Mouse (Mus musculus): Measurements from ENCODE around the gene Srrm2. TPM values are rescaled to one million over a fixed set of nuclear protein-coding genes. Genes with fewer than 3 reads are reported as not detected.

Srrm2 gene
- polyA plus RNA-seq (2014; fragmentation: Illumina TruSeq; extraction: RNeasy Lipid Tissue Mini Kit (QIAGEN cat#74804); ENCODE audit: insufficient read depth, low read depth, low replicate concordance), result 98.6 TPM

GRCm38 (mm10) chr17:23790269-23791078 lies at the start of gene Srrm2:
TSS of gene Srrm2 (plus strand) at chr17:23790532.

GRCm38 (mm10) chr17:23740598-23741021 lies 49.7 kb upstream of the Srrm2 start, which contains the start of gene Paqr4:
TSS of gene Paqr4 (minus strand) at chr17:23740867.

GRCm38 (mm10) chr17:23745301-23746251 lies 44.8 kb upstream of the Srrm2 start, which contains the start of gene Kremen2:
TSS of gene Kremen2 (minus strand) at chr17:23745833.

GRCm38 (mm10) chr17:23771284-23772218 lies 18.8 kb upstream of the Srrm2 start, which contains the start of gene Flywch1:
TSS of gene Flywch1 (minus strand) at chr17:23771602.

GRCm38 (mm10) chr17:23785561-23786471 lies 4.5 kb upstream of the Srrm2 start, which contains the start of gene Flywch2:
TSS of gene Flywch2 (minus strand) at chr17:23786081.

GRCm38 (mm10) chr17:23829064-23829619 lies 38.8 kb downstream of the Srrm2 start, which contains the start of gene Elob:
TSS of gene Elob (minus strand) at chr17:23829136.

GRCm38 (mm10) chr17:23836006-23836575 lies 45.8 kb downstream of the Srrm2 start, which contains the start of gene Prss33:
TSS of gene Prss33 (minus strand) at chr17:23836056.

GRCm38 (mm10) chr17:23843812-23844273 lies 53.5 kb downstream of the Srrm2 start, which contains the start of the genes Prss32 and Prss41:
TSS of gene Prss32 (plus strand) at chr17:23843855.
TSS of gene Prss41 (minus strand) at chr17:23844172.

GRCm38 (mm10) chr17:23867756-23868155 lies 77.4 kb downstream of the Srrm2 start, which contains the start of gene Prss21:
TSS of gene Prss21 (plus strand) at chr17:23868056.

Other genes starting within 250 kb of the Srrm2 start
- 4.9 TPM for gene Zfp213, start 226.3 kb upstream of the Srrm2 start, polyA plus RNA-seq (2014; fragmentation: Illumina TruSeq; extraction: RNeasy Lipid Tissue Mini Kit (QIAGEN cat#74804); ENCODE audit: insufficient read depth, low read depth, low replicate concordance)
- 5.4 TPM for gene Zfp13, start 191.0 kb upstream of the Srrm2 start, polyA plus RNA-seq (2014; fragmentation: Illumina TruSeq; extraction: RNeasy Lipid Tissue Mini Kit (QIAGEN cat#74804); ENCODE audit: insufficient read depth, low read depth, low replicate concordance)
- gene Zscan10, start 189.7 kb upstream of the Srrm2 start, polyA plus RNA-seq (2014; fragmentation: Illumina TruSeq; extraction: RNeasy Lipid Tissue Mini Kit (QIAGEN cat#74804); ENCODE audit: insufficient read depth, low read depth, low replicate concordance), result not detected
- gene Mmp25, start 145.3 kb upstream of the Srrm2 start, polyA plus RNA-seq (2014; fragmentation: Illumina TruSeq; extraction: RNeasy Lipid Tissue Mini Kit (QIAGEN cat#74804); ENCODE audit: insufficient read depth, low read depth, low replicate concordance), result 0.27 TPM
- gene Bicdl2, start 130.0 kb upstream of the Srrm2 start, polyA plus RNA-seq (2014; fragmentation: Illumina TruSeq; extraction: RNeasy Lipid Tissue Mini Kit (QIAGEN cat#74804); ENCODE audit: insufficient read depth, low read depth, low replicate concordance), result 4.0 TPM
- 190 TPM for gene Hcfc1r1, start 116.9 kb upstream of the Srrm2 start, polyA plus RNA-seq (2014; fragmentation: Illumina TruSeq; extraction: RNeasy Lipid Tissue Mini Kit (QIAGEN cat#74804); ENCODE audit: insufficient read depth, low read depth, low replicate concordance)
- 13.9 TPM for gene Thoc6, start 116.7 kb upstream of the Srrm2 start, polyA plus RNA-seq (2014; fragmentation: Illumina TruSeq; extraction: RNeasy Lipid Tissue Mini Kit (QIAGEN cat#74804); ENCODE audit: insufficient read depth, low read depth, low replicate concordance)
- gene Tnfrsf12a, start 113.1 kb upstream of the Srrm2 start, polyA plus RNA-seq (2014; fragmentation: Illumina TruSeq; extraction: RNeasy Lipid Tissue Mini Kit (QIAGEN cat#74804); ENCODE audit: insufficient read depth, low read depth, low replicate concordance), result 52.6 TPM
- 0.33 TPM for gene Cldn6, start 111.3 kb upstream of the Srrm2 start, polyA plus RNA-seq (2014; fragmentation: Illumina TruSeq; extraction: RNeasy Lipid Tissue Mini Kit (QIAGEN cat#74804); ENCODE audit: insufficient read depth, low read depth, low replicate concordance)
- gene Cldn9, start 106.5 kb upstream of the Srrm2 start, polyA plus RNA-seq (2014; fragmentation: Illumina TruSeq; extraction: RNeasy Lipid Tissue Mini Kit (QIAGEN cat#74804); ENCODE audit: insufficient read depth, low read depth, low replicate concordance), result not detected
- gene 1520401A03Rik, start 67.7 kb upstream of the Srrm2 start, polyA plus RNA-seq (2014; fragmentation: Illumina TruSeq; extraction: RNeasy Lipid Tissue Mini Kit (QIAGEN cat#74804); ENCODE audit: insufficient read depth, low read depth, low replicate concordance), result not detected
- 4.5 TPM for gene Pkmyt1, start 64.2 kb upstream of the Srrm2 start, polyA plus RNA-seq (2014; fragmentation: Illumina TruSeq; extraction: RNeasy Lipid Tissue Mini Kit (QIAGEN cat#74804); ENCODE audit: insufficient read depth, low read depth, low replicate concordance)
- gene Paqr4, start 49.7 kb upstream of the Srrm2 start, polyA plus RNA-seq (2014; fragmentation: Illumina TruSeq; extraction: RNeasy Lipid Tissue Mini Kit (QIAGEN cat#74804); ENCODE audit: insufficient read depth, low read depth, low replicate concordance), result 16.5 TPM
- 0.32 TPM for gene Kremen2, start 44.7 kb upstream of the Srrm2 start, polyA plus RNA-seq (2014; fragmentation: Illumina TruSeq; extraction: RNeasy Lipid Tissue Mini Kit (QIAGEN cat#74804); ENCODE audit: insufficient read depth, low read depth, low replicate concordance)
- 21.7 TPM for gene Flywch1, start 18.9 kb upstream of the Srrm2 start, polyA plus RNA-seq (2014; fragmentation: Illumina TruSeq; extraction: RNeasy Lipid Tissue Mini Kit (QIAGEN cat#74804); ENCODE audit: insufficient read depth, low read depth, low replicate concordance)
- gene Flywch2, start 4.5 kb upstream of the Srrm2 start, polyA plus RNA-seq (2014; fragmentation: Illumina TruSeq; extraction: RNeasy Lipid Tissue Mini Kit (QIAGEN cat#74804); ENCODE audit: insufficient read depth, low read depth, low replicate concordance), result 11.3 TPM
- gene Elob, start 38.6 kb downstream of the Srrm2 start, polyA plus RNA-seq (2014; fragmentation: Illumina TruSeq; extraction: RNeasy Lipid Tissue Mini Kit (QIAGEN cat#74804); ENCODE audit: insufficient read depth, low read depth, low replicate concordance), result 496 TPM
- not detected for gene Prss33, start 45.5 kb downstream of the Srrm2 start, polyA plus RNA-seq (2014; fragmentation: Illumina TruSeq; extraction: RNeasy Lipid Tissue Mini Kit (QIAGEN cat#74804); ENCODE audit: insufficient read depth, low read depth, low replicate concordance)
- gene Prss32, start 53.3 kb downstream of the Srrm2 start, polyA plus RNA-seq (2014; fragmentation: Illumina TruSeq; extraction: RNeasy Lipid Tissue Mini Kit (QIAGEN cat#74804); ENCODE audit: insufficient read depth, low read depth, low replicate concordance), result not detected
- gene Prss41, start 53.6 kb downstream of the Srrm2 start, polyA plus RNA-seq (2014; fragmentation: Illumina TruSeq; extraction: RNeasy Lipid Tissue Mini Kit (QIAGEN cat#74804); ENCODE audit: insufficient read depth, low read depth, low replicate concordance), result 0.25 TPM
- gene Prss21, start 77.5 kb downstream of the Srrm2 start, polyA plus RNA-seq (2014; fragmentation: Illumina TruSeq; extraction: RNeasy Lipid Tissue Mini Kit (QIAGEN cat#74804); ENCODE audit: insufficient read depth, low read depth, low replicate concordance), result not detected
- not detected for gene Dcpp1, start 90.3 kb downstream of the Srrm2 start, polyA plus RNA-seq (2014; fragmentation: Illumina TruSeq; extraction: RNeasy Lipid Tissue Mini Kit (QIAGEN cat#74804); ENCODE audit: insufficient read depth, low read depth, low replicate concordance)
- gene Dcpp2, start 90.3 kb downstream of the Srrm2 start, polyA plus RNA-seq (2014; fragmentation: Illumina TruSeq; extraction: RNeasy Lipid Tissue Mini Kit (QIAGEN cat#74804); ENCODE audit: insufficient read depth, low read depth, low replicate concordance), result not detected
- not detected for gene Dcpp3, start 126.9 kb downstream of the Srrm2 start, polyA plus RNA-seq (2014; fragmentation: Illumina TruSeq; extraction: RNeasy Lipid Tissue Mini Kit (QIAGEN cat#74804); ENCODE audit: insufficient read depth, low read depth, low replicate concordance)
- gene Sbp, start 151.1 kb downstream of the Srrm2 start, polyA plus RNA-seq (2014; fragmentation: Illumina TruSeq; extraction: RNeasy Lipid Tissue Mini Kit (QIAGEN cat#74804); ENCODE audit: insufficient read depth, low read depth, low replicate concordance), result not detected
- not detected for gene Sbpl, start 164.7 kb downstream of the Srrm2 start, polyA plus RNA-seq (2014; fragmentation: Illumina TruSeq; extraction: RNeasy Lipid Tissue Mini Kit (QIAGEN cat#74804); ENCODE audit: insufficient read depth, low read depth, low replicate concordance)
- 0.35 TPM for gene Prss30, start 190.0 kb downstream of the Srrm2 start, polyA plus RNA-seq (2014; fragmentation: Illumina TruSeq; extraction: RNeasy Lipid Tissue Mini Kit (QIAGEN cat#74804); ENCODE audit: insufficient read depth, low read depth, low replicate concordance)
- gene Prss22, start 207.6 kb downstream of the Srrm2 start, polyA plus RNA-seq (2014; fragmentation: Illumina TruSeq; extraction: RNeasy Lipid Tissue Mini Kit (QIAGEN cat#74804); ENCODE audit: insufficient read depth, low read depth, low replicate concordance), result not detected
- gene Prss27, start 247.6 kb downstream of the Srrm2 start, polyA plus RNA-seq (2014; fragmentation: Illumina TruSeq; extraction: RNeasy Lipid Tissue Mini Kit (QIAGEN cat#74804); ENCODE audit: insufficient read depth, low read depth, low replicate concordance), result not detected

Data from lung, adult 10 weeks (tissue).